Mouse (Mus musculus): Measurements from ENCODE around the gene Sestd1. TPM values are rescaled to one million over a fixed set of nuclear protein-coding genes. Genes with fewer than 3 reads are reported as not detected.

Sestd1 gene
- polyA plus RNA-seq (2014; fragmentation: Nextera tagmentation; extraction: Ambion mirVana) = 24.8 and 27.3 TPM in 2 replicates

DNA sequence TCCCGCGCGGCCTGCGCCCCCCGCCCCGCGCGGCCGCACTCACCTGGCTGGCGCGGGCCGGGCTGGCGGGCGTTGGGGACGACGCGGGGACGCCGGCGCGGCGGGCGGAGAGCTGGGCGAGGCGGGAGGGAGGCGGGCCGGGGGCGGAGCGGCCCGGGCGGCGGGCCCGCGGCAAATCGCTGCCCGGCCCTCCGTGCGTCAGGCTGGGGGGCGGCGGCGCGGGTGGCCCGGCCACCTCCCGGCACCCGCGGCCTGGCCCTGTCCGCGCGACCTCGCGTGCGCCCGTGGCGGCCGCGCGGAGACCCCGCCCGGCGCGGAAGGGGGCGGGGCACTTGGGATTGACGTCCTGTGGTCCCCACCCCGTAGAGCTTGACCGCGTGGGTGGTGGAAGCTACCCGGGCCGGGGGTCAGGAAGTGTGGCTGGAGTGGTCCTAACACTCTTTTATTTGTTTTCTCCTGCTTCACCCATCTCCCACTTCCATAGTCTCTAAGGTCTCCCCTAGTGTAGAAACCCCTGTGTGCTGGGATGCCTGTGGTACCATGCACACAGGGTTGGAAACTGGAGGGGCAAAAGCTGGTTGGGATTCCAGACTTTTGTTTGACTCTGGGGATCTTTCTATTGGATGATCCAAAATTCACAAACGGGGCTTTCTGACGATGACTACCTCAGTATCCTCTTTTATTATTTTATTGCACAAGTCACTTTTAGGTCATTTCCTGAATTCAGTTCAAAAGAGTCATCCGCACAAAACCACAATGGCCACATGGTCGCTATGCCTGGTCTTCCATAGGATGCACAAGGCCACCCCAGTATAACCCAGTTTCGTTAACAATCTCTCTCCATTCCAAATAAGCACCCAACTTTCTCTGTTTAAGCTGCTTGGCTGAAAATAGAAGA, at the start of gene Sestd1:
Gene Sestd1 (minus strand): TSS at position 81 of the 898 bp plus-strand sequence.
- 0 out of 2 replicates have a peak, but pooled peaks cover 5% of the 10 kb centered on the region for H3K4me1 ChIP-seq (ENCODE audit: control insufficient read depth, insufficient read depth, low read length)
- peak within 1 kb of the TSS; percentile 99 for H3K9ac ChIP-seq (ENCODE audit: low read length)
- DNase-seq (ENCODE audit: low spot score, missing footprints) = peak; percentile 94
- 6% methylated on average over 54 of the region's 73 CpGs for WGBS
- ATAC-seq (ENCODE audit: low FRiP score) = peak; percentile 92
- H3K4me3 ChIP-seq (ENCODE audit: low read depth, low read length) = peak within 1 kb of the TSS; percentile 93
- no peaks in the 10 kb centered on the region for H3K36me3 ChIP-seq (ENCODE audit: control insufficient read depth, insufficient read depth, low read length)
- H3K9me3 ChIP-seq (ENCODE audit: control insufficient read depth, low read length) = no peaks in the 10 kb centered on the region
- peak within 1 kb of the TSS; percentile 61 for H3K27ac ChIP-seq (ENCODE audit: low read depth, low read length)
- no peaks in the 10 kb centered on the region for H3K27me3 ChIP-seq (ENCODE audit: control insufficient read depth, insufficient read depth, low read length)
- H3K4me2 ChIP-seq = peak within 1 kb of the TSS; percentile 70

- WGBS = 87% methylated on average over 3 of the region's 3 CpGs
- DNase-seq (ENCODE audit: low spot score, missing footprints) = peak; percentile 51
- no peak overlapping the region for H3K27ac ChIP-seq (ENCODE audit: low read depth, low read length)
- no peaks in the 10 kb centered on the region for H3K9me3 ChIP-seq (ENCODE audit: control insufficient read depth, low read length)
- H3K9ac ChIP-seq (ENCODE audit: low read length) = no peak overlapping the region
- no peak overlapping the region for H3K4me3 ChIP-seq (ENCODE audit: low read depth, low read length)
- no peak overlapping the region for H3K4me2 ChIP-seq
- H3K27me3 ChIP-seq (ENCODE audit: control insufficient read depth, insufficient read depth, low read length) = no peaks in the 10 kb centered on the region
- no peaks in the 10 kb centered on the region for H3K4me1 ChIP-seq (ENCODE audit: control insufficient read depth, insufficient read depth, low read length)
- ATAC-seq (ENCODE audit: low FRiP score) = no peak
- no peaks in the 10 kb centered on the region for H3K36me3 ChIP-seq (ENCODE audit: control insufficient read depth, insufficient read depth, low read length)
These were observed 46.9 kb upstream of the Sestd1 start for GRCm38 (mm10) chr2:77327246-77327645.

- H3K36me3 ChIP-seq (ENCODE audit: control insufficient read depth, insufficient read depth, low read length) = no peaks in the 10 kb centered on the region
- H3K4me1 ChIP-seq (ENCODE audit: control insufficient read depth, insufficient read depth, low read length) = no peaks in the 10 kb centered on the region
- H3K9ac ChIP-seq (ENCODE audit: low read length) = no peak overlapping the region
- DNase-seq (ENCODE audit: low spot score, missing footprints) = peak; percentile 86
- no peak overlapping the region for H3K4me3 ChIP-seq (ENCODE audit: low read depth, low read length)
- H3K4me2 ChIP-seq = no peak overlapping the region
- H3K9me3 ChIP-seq (ENCODE audit: control insufficient read depth, low read length) = no peaks in the 10 kb centered on the region
- no peak for ATAC-seq (ENCODE audit: low FRiP score)
- 68% methylated on average over 6 of the region's 6 CpGs for WGBS
- H3K27me3 ChIP-seq (ENCODE audit: control insufficient read depth, insufficient read depth, low read length) = no peaks in the 10 kb centered on the region
- H3K27ac ChIP-seq (ENCODE audit: low read depth, low read length) = no peak overlapping the region
These were observed 43.3 kb upstream of the Sestd1 start for GRCm38 (mm10) chr2:77323739-77324138.

GRCm38 (mm10) chr2:77323156-77323555, 42.8 kb upstream of the Sestd1 start:
- Histone ChIP-seq H3K4me2 (no peak overlapping the region), H3K27me3 (ENCODE audit: control insufficient read depth, insufficient read depth, low read length) (no peaks in the 10 kb centered on the region), H3K9me3 (ENCODE audit: control insufficient read depth, low read length) (no peaks in the 10 kb centered on the region), H3K36me3 (ENCODE audit: control insufficient read depth, insufficient read depth, low read length) (no peaks in the 10 kb centered on the region), H3K27ac (ENCODE audit: low read depth, low read length) (no peak overlapping the region), H3K9ac (ENCODE audit: low read length) (no peak overlapping the region), H3K4me3 (ENCODE audit: low read depth, low read length) (no peak overlapping the region), H3K4me1 (ENCODE audit: control insufficient read depth, insufficient read depth, low read length) (no peaks in the 10 kb centered on the region)
- 55% methylated on average over 9 of the region's 9 CpGs for WGBS
- no peak for ATAC-seq (ENCODE audit: low FRiP score)
- no peak for DNase-seq (ENCODE audit: low spot score, missing footprints)

DNA sequence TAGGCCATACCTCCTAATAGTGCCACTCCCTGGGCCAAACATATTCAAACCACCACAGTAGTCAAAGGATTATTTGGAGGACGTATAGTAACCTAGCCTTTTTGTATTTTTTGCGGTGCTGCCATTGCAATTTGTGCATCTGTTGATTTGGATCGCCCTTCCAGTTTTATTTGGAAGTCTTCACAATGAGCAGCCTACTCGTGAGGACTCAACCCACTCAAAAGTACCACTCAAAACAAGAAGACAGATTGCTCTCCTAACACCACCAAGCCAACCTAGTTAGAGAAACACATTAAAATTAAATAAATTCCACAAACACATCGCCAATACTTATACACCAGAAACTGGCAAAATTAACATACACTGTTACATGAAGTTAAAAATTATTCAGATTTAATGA, 38.8 kb upstream of the Sestd1 start:
- Histone ChIP-seq H3K4me3 (ENCODE audit: low read depth, low read length) (no peak overlapping the region), H3K4me1 (ENCODE audit: control insufficient read depth, insufficient read depth, low read length) (no peaks in the 10 kb centered on the region), H3K9me3 (ENCODE audit: control insufficient read depth, low read length) (no peaks in the 10 kb centered on the region), H3K36me3 (ENCODE audit: control insufficient read depth, insufficient read depth, low read length) (no peaks in the 10 kb centered on the region), H3K4me2 (no peak overlapping the region), H3K27ac (ENCODE audit: low read depth, low read length) (no peak overlapping the region), H3K9ac (ENCODE audit: low read length) (no peak overlapping the region), H3K27me3 (ENCODE audit: control insufficient read depth, insufficient read depth, low read length) (no peaks in the 10 kb centered on the region)
- no peak for ATAC-seq (ENCODE audit: low FRiP score)
- 88% methylated on average over 5 of the region's 5 CpGs for WGBS
- DNase-seq (ENCODE audit: low spot score, missing footprints) = no peak

DNA sequence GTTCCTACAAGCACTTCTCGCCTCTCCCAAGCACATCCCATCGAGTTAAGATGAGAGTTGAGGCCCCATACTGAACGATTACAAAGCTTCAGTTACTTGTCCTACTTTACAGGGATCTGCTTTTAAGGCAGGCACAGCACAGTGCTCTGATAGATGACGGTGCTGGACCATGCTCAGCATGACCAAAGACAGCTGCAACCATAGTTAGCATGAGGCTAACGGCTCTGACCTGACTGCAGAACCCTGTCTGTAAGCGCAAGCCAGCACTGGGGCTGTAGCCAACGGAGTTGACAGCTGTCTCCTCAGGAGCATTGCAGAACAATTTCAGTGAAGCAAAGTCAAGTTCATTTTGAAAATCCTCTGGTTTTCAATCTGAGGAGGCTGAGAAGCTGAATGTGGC, 36.6 kb upstream of the Sestd1 start:
- Histone ChIP-seq H3K27ac (ENCODE audit: low read depth, low read length) (no peak overlapping the region), H3K27me3 (ENCODE audit: control insufficient read depth, insufficient read depth, low read length) (no peaks in the 10 kb centered on the region), H3K4me3 (ENCODE audit: low read depth, low read length) (no peak overlapping the region), H3K9ac (ENCODE audit: low read length) (no peak overlapping the region), H3K36me3 (ENCODE audit: control insufficient read depth, insufficient read depth, low read length) (no peaks in the 10 kb centered on the region), H3K4me1 (ENCODE audit: control insufficient read depth, insufficient read depth, low read length) (no peaks in the 10 kb centered on the region), H3K4me2 (no peak overlapping the region), H3K9me3 (ENCODE audit: control insufficient read depth, low read length) (no peaks in the 10 kb centered on the region)
- no peak for DNase-seq (ENCODE audit: low spot score, missing footprints)
- no peak for ATAC-seq (ENCODE audit: low FRiP score)
- WGBS = 67% methylated on average over 7 of the region's 7 CpGs

DNA sequence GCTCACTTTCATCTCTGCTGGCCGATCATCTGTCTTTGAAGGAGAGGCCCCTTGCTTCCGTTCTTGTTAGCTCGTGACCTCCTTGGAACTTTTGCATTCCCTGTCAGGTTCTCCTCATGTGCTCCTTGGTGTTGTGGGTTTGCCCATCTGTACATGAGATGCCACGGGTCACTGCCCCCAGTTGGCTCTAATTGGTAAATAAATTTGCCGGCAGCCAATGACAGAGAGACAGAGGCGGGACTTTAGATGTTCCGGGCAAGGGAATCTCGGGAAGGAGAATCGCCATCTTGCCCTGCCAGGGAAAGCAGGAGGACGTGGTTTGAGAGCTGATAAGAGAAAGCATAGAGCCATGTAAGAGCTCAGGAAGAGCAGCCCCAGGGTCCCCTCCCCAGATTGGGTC, 33.5 kb upstream of the Sestd1 start:
- Histone ChIP-seq H3K27ac (ENCODE audit: low read depth, low read length) (no peak overlapping the region), H3K27me3 (ENCODE audit: control insufficient read depth, insufficient read depth, low read length) (no peaks in the 10 kb centered on the region), H3K9ac (ENCODE audit: low read length) (no peak overlapping the region), H3K9me3 (ENCODE audit: control insufficient read depth, low read length) (no peaks in the 10 kb centered on the region), H3K36me3 (ENCODE audit: control insufficient read depth, insufficient read depth, low read length) (no peaks in the 10 kb centered on the region), H3K4me3 (ENCODE audit: low read depth, low read length) (no peak overlapping the region), H3K4me1 (ENCODE audit: control insufficient read depth, insufficient read depth, low read length) (no peaks in the 10 kb centered on the region), H3K4me2 (no peak overlapping the region)
- ATAC-seq (ENCODE audit: low FRiP score) = no peak
- WGBS = 92% methylated on average over 10 of the region's 10 CpGs
- DNase-seq (ENCODE audit: low spot score, missing footprints) = no peak

DNA sequence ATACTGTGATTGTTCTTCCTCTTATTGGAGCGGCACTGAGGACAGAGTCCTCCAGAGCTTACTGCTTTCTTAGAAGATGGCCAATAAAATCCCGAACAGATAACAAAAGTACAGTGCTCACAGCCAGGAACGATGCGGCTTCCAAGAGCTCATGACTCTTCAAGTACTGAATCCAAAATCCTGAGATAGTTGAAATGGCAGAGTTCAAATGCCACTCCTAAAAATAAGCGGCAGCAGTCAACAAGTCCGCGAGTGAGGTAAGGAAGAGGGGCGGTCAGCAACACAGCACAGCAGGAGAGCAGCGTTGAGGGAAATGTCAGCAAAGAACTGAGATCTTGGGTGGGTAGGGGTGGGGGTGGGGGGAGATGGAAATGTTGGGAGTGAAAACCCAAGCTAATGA, 32.2 kb upstream of the Sestd1 start:
- 88% methylated on average over 9 of the region's 9 CpGs for WGBS
- H3K9me3 ChIP-seq (ENCODE audit: control insufficient read depth, low read length) = no peaks in the 10 kb centered on the region
- DNase-seq (ENCODE audit: low spot score, missing footprints) (no peak), ATAC-seq (ENCODE audit: low FRiP score) (no peak)
- H3K9ac ChIP-seq (ENCODE audit: low read length) = no peak overlapping the region
- no peaks in the 10 kb centered on the region for H3K36me3 ChIP-seq (ENCODE audit: control insufficient read depth, insufficient read depth, low read length)
- H3K4me3 ChIP-seq (ENCODE audit: low read depth, low read length) = no peak overlapping the region
- H3K27ac ChIP-seq (ENCODE audit: low read depth, low read length) = no peak overlapping the region
- no peaks in the 10 kb centered on the region for H3K4me1 ChIP-seq (ENCODE audit: control insufficient read depth, insufficient read depth, low read length)
- H3K27me3 ChIP-seq (ENCODE audit: control insufficient read depth, insufficient read depth, low read length) = no peaks in the 10 kb centered on the region
- H3K4me2 ChIP-seq = no peak overlapping the region

- ATAC-seq (ENCODE audit: low FRiP score) (peak; percentile 19; the same call in 1 of the 2 replicates), DNase-seq (ENCODE audit: low spot score, missing footprints) (peak; percentile 88)
- Histone ChIP-seq H3K36me3 (ENCODE audit: control insufficient read depth, insufficient read depth, low read length) (no peaks in the 10 kb centered on the region), H3K27me3 (ENCODE audit: control insufficient read depth, insufficient read depth, low read length) (no peaks in the 10 kb centered on the region), H3K27ac (ENCODE audit: low read depth, low read length) (no peak overlapping the region), H3K9me3 (ENCODE audit: control insufficient read depth, low read length) (no peaks in the 10 kb centered on the region), H3K4me2 (no peak overlapping the region), H3K9ac (ENCODE audit: low read length) (no peak overlapping the region), H3K4me1 (ENCODE audit: control insufficient read depth, insufficient read depth, low read length) (no peaks in the 10 kb centered on the region), H3K4me3 (ENCODE audit: low read depth, low read length) (no peak overlapping the region)
- WGBS = 51% methylated on average over 7 of the region's 7 CpGs
These were observed 28.9 kb upstream of the Sestd1 start for GRCm38 (mm10) chr2:77309313-77309712.

Data from midbrain, embryonic 11.5 days (tissue).